Mouse (Mus musculus): ENCODE results near the gene Iqce.

DNA sequence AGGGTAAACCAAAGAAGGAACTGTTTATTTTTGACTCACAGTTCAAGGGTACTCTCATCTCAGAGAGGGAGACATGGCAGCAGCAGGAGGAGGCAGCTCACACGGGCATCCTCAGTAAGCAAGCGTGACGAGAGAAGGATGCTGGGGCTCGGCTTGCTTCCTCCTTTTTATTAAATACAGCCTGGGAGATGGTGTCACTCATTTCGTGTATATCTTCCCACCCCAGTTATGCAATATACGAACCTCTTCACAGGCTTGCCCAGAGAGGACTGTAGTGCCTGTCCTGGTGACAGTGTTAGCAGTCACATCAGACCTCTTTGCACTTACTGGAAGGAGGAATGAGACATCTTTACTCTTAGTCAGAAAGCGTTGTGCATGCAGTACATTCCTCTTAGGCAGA is 18.6 kb upstream of the Iqce start:
- TF ChIP-seq CTCF (IDR thresholded peaks at IDR 0.05; ENCODE audit: control insufficient read depth, insufficient read depth, insufficient read length), result no peak
- no peak for TF ChIP-seq USF1 (IDR thresholded peaks at IDR 0.05; ENCODE audit: low read depth)

Data from C2C12 (cell line).